Mouse (Mus musculus): ENCODE data around the gene Gm10912.
A peak's percentile ranks its signal among the peaks of the same experiment; 100 is the strongest.
"Not testable (repeated sequence)": the region's sequence is repeated elsewhere in the genome, so short reads cannot be mapped to it uniquely, and the experiment has no call there.

Gm10912 gene

DNA sequence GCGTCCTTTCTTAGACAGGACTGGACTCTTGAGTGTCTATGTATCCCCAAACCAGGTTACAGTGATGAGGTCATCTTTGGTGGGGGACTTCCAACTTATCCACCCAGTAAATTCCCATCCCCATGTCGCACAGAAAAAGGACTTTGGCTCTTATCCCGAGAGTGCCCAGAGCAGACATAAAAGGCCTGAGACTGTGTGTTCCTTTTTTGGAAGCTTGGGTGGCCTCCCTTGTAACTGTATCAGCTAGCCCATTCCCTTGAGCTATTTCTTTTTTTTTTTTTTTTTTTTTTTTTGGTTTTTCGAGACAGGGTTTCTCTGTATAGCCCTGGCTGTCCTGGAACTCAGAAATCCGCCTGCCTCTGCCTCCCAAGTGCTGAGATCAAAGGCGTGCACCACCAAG, at the start of gene Gm10912:
Gene Gm10912 (plus strand): TSS at position 301 of the 400 bp plus-strand sequence.
- DNase-seq (ENCODE audit: low spot score): not testable (repeated sequence)

- DNase-seq (ENCODE audit: low spot score): no peak
Measured at GRCm38 (mm10) chr2:104023096-104023495, 42.5 kb upstream of the Gm10912 start.

DNA sequence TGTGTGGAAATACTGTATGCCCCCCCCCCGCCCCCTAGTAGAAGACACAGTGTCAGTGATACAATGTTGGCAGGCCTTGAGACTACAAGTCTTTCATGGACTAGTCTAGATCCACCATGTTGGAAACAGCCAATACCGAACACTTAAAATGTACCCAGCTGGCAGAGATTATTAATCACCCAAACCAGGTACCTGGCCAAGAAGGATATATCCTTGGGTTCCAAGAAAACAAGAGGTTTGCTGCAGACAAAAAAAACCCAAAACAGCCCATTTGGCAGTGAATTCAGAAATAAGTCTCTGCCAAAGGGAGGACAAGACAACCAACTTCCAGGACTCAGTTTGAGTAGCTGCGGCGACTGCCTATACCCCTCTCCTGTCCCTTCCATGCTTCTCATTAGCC, 41.0 kb upstream of the Gm10912 start:
- no peak for DNase-seq (ENCODE audit: low spot score)

- peak; percentile 86 for DNase-seq (ENCODE audit: low spot score)
Measured at GRCm38 (mm10) chr2:104027458-104028138, 38.0 kb upstream of the Gm10912 start, which contains the start of gene Fbxo3. Gene Fbxo3 (plus strand): TSS chr2:104027721.

GRCm38 (mm10) chr2:104028139-104028723, 37.4 kb upstream of the Gm10912 start, which contains the start of gene 4931422A03Rik:
Gene 4931422A03Rik (minus strand): TSS chr2:104028361.
- no peak for DNase-seq (ENCODE audit: low spot score)

DNA sequence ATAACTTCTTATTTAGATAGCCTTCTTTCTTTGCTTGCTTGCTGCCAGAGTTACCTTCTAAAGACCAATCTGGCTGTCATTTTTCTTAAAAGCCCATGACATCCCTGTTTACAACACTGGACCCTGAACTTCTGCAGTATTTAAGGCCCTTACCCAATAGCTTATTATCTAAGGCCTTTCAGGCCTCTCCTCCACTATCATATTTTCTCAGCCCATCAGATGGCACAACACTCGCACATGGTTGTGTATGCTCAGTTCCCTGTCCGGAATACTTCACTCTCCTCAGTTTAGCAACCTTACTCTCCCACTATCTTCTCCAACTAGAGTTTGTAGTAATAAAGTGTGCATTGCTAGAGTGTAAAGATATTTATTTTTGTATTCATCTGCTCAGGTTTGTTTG, 36.6 kb upstream of the Gm10912 start:
- no peak for DNase-seq (ENCODE audit: low spot score)

- no peak for DNase-seq (ENCODE audit: low spot score)
Measured at GRCm38 (mm10) chr2:104030381-104030780, 35.2 kb upstream of the Gm10912 start.

DNA sequence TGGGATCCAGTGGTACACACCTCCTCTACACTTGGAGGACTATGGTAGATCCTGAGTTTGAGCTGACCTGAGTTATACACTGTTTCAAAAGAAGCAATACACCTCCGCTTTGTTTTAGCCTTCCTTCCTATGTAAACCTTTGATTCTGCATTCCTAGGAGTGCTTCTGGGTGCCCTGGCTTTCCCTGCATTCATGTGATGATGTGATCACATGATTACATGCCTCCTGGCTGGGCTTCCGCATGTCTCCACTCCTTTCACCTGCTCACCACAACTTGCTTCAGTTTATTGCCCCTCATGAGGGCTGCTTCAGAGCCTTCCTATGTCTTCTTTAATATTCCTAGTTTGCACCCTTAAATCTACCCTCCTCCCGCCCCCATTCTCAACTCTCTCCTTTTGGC, 33.6 kb upstream of the Gm10912 start:
- DNase-seq (ENCODE audit: low spot score): no peak

- DNase-seq (ENCODE audit: low spot score): peak; percentile 6
Measured at GRCm38 (mm10) chr2:104034832-104035472, 30.7 kb upstream of the Gm10912 start.

DNA sequence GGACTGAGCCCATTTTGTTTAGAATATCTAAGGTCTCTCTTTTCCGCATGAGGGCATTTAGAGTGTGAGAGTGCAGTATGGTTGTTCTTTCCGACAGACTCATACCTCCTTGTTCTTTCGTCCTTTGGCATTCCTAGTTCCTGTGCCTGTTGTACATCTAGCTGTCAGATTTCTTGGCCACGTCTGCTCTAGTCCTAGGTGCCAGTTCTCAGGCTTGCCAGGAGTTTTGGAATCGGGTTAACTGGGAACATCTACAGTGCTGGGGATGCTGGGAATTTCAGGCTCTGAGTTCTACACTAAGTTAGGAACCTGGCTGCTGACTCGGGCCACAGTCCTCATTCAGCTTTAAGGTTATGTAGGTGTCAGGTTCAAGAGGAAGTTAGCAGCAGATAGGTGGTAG, 30.0 kb upstream of the Gm10912 start:
- DNase-seq (ENCODE audit: low spot score): no peak

- DNase-seq (ENCODE audit: low spot score): no peak
Measured at GRCm38 (mm10) chr2:104036316-104036715, 29.3 kb upstream of the Gm10912 start.

- no peak for DNase-seq (ENCODE audit: low spot score)
Measured at GRCm38 (mm10) chr2:104038236-104038635, 27.4 kb upstream of the Gm10912 start.

DNA sequence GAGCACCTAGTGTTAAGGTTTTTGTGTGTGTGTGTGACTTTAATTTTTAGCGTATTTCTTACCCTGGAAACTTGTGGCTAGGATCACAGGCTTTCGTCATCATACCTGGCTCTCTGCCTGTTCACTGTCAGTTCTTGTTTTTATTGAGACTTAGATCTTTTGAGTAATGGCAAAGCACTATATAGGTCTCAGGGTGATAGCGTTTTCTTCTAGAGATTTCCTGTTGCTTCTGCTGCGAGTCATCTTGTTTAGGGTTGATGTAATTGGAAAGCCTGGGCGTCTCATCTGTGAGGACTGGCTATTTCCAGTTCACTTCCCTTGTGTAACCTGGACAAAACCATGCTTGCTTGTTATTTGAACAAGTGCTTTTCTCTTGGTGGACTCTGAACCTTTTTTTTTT, 24.0 kb upstream of the Gm10912 start:
- peak; percentile 7 for DNase-seq (ENCODE audit: low spot score)

DNA sequence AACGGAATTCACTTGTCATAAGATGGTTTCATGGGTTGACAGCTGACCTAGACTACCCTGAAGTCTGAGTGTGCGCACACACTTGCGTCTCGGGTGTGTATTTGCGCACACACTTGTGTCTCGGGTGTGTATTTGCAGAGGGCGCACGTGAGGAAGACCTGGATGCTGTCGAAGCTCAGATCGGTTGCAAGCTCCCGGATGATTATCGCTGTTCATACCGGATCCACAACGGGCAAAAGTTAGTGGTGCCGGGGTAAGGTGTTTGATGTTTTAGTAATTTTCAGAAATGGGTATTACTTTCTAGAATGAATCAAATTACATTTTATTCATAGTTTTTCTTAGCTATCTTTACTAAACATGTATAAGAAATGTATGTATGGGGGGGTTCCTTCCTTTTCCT, 22.9 kb upstream of the Gm10912 start:
- DNase-seq (ENCODE audit: low spot score): no peak

- no peak for DNase-seq (ENCODE audit: low spot score)
Measured at GRCm38 (mm10) chr2:104043624-104044478, 21.8 kb upstream of the Gm10912 start.

GRCm38 (mm10) chr2:104044479-104045080, 21.0 kb upstream of the Gm10912 start:
- DNase-seq (ENCODE audit: low spot score): no peak

DNA sequence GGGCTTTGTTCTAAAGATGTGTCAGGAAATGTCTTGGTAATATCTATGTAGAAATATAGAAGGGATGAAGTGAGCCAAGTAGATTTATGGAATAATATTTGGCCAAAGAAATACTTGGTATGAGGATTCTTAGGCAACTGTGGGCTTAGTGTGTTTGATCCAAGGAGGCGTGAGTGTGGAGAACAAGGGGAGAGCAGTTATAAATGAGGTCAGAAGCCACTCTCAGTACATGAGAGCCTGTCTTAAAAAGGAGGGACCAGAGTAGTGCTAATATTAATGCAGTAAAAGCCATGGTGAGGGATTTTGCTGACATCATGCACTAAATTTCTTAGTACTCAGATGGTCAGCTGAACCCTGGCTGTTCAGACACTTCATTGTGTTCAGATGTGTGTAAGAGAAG, 7.2 kb upstream of the Gm10912 start:
- DNase-seq (ENCODE audit: low spot score): no peak

DNA sequence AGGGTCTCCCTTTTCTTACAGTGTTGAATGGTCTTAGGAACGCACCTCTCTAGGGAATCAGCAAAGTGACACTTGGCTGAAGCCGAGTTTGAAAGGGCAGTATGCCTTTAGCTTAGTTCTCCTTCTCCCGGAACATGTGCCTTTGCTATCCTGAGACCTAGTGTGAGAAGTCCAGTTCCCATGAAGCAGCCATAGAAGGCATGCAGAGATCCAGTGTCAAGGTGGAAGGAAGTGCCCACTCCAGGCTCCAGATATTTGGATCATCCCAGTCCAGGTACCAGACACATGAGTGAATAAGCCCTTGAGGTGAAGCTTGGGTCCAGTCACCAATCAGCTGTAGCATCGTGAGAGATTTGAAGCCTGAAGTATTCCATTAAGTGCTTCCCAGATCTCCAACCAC, 6.7 kb upstream of the Gm10912 start:
- DNase-seq (ENCODE audit: low spot score): no peak

GRCm38 (mm10) chr2:104059786-104060185, 5.8 kb upstream of the Gm10912 start:
- DNase-seq (ENCODE audit: low spot score): no peak

DNA sequence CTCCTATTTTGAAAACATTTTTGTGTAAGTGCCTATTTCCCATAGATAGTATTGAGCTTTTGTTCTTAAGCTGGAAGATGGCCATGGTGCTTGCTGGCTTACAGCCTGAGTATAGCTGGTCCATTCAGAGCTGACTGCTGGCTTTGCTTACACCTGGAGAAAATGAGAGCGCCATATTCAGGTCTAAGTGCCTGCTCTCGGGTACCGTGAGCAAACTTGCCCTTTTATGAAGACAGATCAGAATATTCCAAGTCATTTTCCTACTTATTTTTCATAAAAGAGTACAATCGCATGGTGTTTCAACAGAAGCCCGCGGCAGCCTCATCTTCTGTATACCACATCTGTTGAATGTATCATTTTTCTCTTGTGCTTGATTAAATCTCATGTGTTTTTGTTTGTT, 4.6 kb upstream of the Gm10912 start:
- DNase-seq (ENCODE audit: low spot score): no peak

GRCm38 (mm10) chr2:104062665-104063064, 3.0 kb upstream of the Gm10912 start:
- DNase-seq (ENCODE audit: low spot score): no peak

GRCm38 (mm10) chr2:104064152-104064551, 1.5 kb upstream of the Gm10912 start:
- DNase-seq (ENCODE audit: low spot score): no peak

Data from T-cell, adult 2 months (primary cell).